Mouse (Mus musculus) Muller cell, postnatal 12 days (primary cell): ENCODE measurements at regions not wholly inside any gene's neighbourhood (a gene's known extent, or its start where the extent isn't known, plus 50 kb on each side); places are given as distances from the start of the nearest gene placed in this dataset.

Experiments used
- DNase-seq: peaks from one replicate; pipeline ENCODE4 v3.0.0-alpha.2; 2015; ENCODE audit errors: inconsistent ontology term

GRCm38 (mm10) chr2:128301709-128302108 lies 175.9 kb downstream of the Bcl2l11 start:
- DNase-seq = no peak

- no peak for DNase-seq
Observed at GRCm38 (mm10) chr2:128304063-128304712, 178.3 kb downstream of the Bcl2l11 start.

GRCm38 (mm10) chr2:128306693-128307092 lies 180.9 kb downstream of the Bcl2l11 start:
- no peak for DNase-seq

GRCm38 (mm10) chr2:128309541-128310030 lies 183.7 kb downstream of the Bcl2l11 start:
- no peak for DNase-seq

- peak; percentile 82 for DNase-seq
Observed at GRCm38 (mm10) chr2:128310081-128310480, 184.2 kb downstream of the Bcl2l11 start.

- DNase-seq = peak; percentile 69
Observed at GRCm38 (mm10) chr2:128312084-128312594, 186.3 kb downstream of the Bcl2l11 start.

- peak; percentile 66 for DNase-seq
Observed at GRCm38 (mm10) chr2:128312659-128313581, 187.1 kb downstream of the Bcl2l11 start.

GRCm38 (mm10) chr2:128313582-128313918 lies 187.7 kb downstream of the Bcl2l11 start:
- no peak for DNase-seq

GRCm38 (mm10) chr2:128313948-128314347 lies 188.1 kb downstream of the Bcl2l11 start:
- DNase-seq = no peak

GRCm38 (mm10) chr2:128316516-128316915 lies 190.7 kb downstream of the Bcl2l11 start:
- no peak for DNase-seq

GRCm38 (mm10) chr2:128318266-128318665 lies 192.4 kb downstream of the Bcl2l11 start:
- no peak for DNase-seq

GRCm38 (mm10) chr2:128318956-128319355 lies 193.1 kb downstream of the Bcl2l11 start:
- DNase-seq = no peak

- no peak for DNase-seq
Observed at GRCm38 (mm10) chr2:128321475-128321874, 195.6 kb downstream of the Bcl2l11 start.

- DNase-seq = no peak
Observed at GRCm38 (mm10) chr2:128324256-128325096, 198.6 kb downstream of the Bcl2l11 start.

GRCm38 (mm10) chr2:128325097-128325421 lies 199.2 kb downstream of the Bcl2l11 start:
- DNase-seq = no peak

GRCm38 (mm10) chr2:128325456-128325855 lies 199.6 kb downstream of the Bcl2l11 start:
- no peak for DNase-seq

GRCm38 (mm10) chr2:128330833-128331232 lies 205.0 kb downstream of the Bcl2l11 start:
- no peak for DNase-seq

- DNase-seq = peak; percentile 85
Observed at GRCm38 (mm10) chr2:128331275-128331674, 205.4 kb downstream of the Bcl2l11 start.

GRCm38 (mm10) chr2:128331681-128332080 lies 205.8 kb downstream of the Bcl2l11 start:
- no peak for DNase-seq

- no peak for DNase-seq
Observed at GRCm38 (mm10) chr2:128333401-128334142, 207.7 kb downstream of the Bcl2l11 start.

GRCm38 (mm10) chr2:128334143-128334470 lies 208.3 kb downstream of the Bcl2l11 start:
- DNase-seq = no peak
